Mouse (Mus musculus) adrenal gland, postnatal 10 days (tissue): ENCODE data around the gene Diaph3. TPM values are rescaled to one million over a fixed set of nuclear protein-coding genes. Genes with fewer than 3 reads are reported as not detected.

Experiments used
- DNase-seq: peaks from one replicate; pipeline ENCODE4 v3.0.0; 2021; ENCODE audit warnings: mixed read lengths
- total RNA-seq, 2 experiments: library from RNA; stranded (reverse); gene quantifications; 2 replicates each; pipeline ENCODE4 v1.2.3; 2021

The Diaph3 gene
- total RNA-seq, 2 experiments from 2014 or later, result 7.6 to 12.3 TPM

GRCm38 (mm10) chr14:86844075-86844474, 297.0 kb downstream of the Diaph3 start:
- DNase-seq, result no peak

DNA sequence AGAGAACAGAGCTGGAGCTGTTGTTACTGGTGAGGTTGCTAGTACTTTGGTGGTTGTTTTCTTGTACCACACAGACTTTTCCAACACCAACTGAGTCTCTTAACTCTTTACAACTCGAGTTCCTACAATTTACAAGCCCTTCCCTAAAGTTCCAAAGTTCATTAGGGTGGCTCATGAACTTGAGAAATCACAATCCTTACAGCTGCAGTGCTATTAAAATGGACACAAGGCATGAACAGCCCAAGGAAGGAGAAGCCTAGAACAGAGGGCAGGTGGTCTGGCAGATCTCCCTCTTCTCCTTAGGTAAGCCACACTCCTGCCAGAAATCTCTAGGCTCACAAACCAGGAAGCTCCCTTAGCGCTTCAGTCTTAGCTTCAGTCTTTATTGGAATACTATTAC, 303.4 kb downstream of the Diaph3 start:
- no peak for DNase-seq

DNA sequence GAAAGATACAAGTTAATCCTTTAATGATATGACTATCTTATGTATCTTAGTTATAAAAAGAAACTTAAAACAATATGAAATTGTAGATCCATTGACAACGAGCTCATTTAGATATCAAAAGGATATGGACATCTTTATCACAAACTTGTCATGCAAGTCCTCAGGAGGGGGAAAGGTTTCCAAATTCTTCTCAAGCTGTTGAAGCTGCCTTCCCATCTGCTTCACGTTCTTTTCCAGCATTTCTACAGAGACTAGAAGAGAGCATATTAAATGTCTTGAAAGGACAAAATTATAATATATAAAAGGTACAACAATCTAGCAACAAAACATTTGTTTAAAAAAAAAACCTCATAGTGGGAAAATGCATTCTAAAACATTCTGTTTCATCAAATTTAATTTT, 306.2 kb downstream of the Diaph3 start:
- DNase-seq, result no peak

DNA sequence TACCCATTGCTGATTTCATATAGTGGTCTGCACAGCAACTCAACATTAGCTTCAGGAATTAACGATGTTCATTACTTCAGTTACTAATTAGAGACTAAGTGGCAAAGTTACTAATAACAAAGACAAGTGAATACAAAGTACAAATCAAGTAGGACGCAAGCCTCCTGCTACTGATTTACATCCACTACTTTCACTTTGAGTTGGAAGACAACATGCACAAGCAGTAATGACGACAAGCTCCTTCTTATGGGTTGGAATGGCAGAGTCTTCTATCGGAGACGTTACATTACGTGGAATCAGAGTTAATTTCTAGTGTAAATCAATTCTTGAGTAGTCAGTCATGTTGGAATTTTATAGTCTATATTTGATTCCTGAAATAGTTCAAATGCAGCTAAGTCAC, 306.8 kb downstream of the Diaph3 start:
- no peak for DNase-seq

DNA sequence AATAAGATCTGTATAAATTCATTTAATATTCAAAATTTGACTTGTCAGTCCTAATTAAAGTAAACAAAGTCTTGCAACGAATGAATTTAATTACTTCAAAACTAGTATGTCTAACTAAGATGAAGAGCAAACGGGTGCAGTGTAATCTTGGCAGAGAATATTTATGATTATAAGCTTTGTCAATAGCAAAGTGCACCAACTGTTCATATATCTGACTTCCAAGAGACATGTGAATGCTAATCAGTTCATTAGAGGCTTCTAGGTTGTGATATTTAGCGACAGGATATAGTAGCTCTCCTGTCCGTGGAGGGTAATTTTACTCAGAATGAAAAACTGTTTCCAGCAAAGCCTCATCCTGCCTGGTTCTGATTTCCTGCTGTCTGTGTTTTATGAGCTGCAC, 308.0 kb downstream of the Diaph3 start:
- no peak for DNase-seq

DNA sequence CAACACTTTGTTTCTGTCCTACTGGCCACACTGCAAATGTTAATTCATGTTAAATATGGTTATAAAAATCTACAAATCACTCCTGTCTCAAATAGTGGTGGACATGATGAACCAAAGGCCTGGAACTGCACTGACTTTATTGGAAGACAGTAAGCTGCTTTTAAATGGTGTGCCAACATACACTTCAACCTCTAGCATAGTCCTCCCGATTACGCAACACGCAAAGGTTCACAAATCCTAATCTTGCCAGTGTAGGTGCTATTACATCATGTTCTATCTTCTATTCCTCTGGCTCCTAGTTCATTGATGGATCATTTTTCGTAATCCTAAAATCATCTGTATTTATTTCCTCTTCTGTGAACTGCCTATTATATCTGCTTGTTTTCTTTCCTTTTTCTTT, 324.8 kb downstream of the Diaph3 start:
- DNase-seq, result no peak

- no peak for DNase-seq
Observed at GRCm38 (mm10) chr14:86788880-86789641, 352.0 kb downstream of the Diaph3 start.

GRCm38 (mm10) chr14:86786866-86787265, 354.2 kb downstream of the Diaph3 start:
- DNase-seq, result no peak

- peak; percentile 46 for DNase-seq
Observed at GRCm38 (mm10) chr14:86781553-86782273, 359.3 kb downstream of the Diaph3 start.

DNA sequence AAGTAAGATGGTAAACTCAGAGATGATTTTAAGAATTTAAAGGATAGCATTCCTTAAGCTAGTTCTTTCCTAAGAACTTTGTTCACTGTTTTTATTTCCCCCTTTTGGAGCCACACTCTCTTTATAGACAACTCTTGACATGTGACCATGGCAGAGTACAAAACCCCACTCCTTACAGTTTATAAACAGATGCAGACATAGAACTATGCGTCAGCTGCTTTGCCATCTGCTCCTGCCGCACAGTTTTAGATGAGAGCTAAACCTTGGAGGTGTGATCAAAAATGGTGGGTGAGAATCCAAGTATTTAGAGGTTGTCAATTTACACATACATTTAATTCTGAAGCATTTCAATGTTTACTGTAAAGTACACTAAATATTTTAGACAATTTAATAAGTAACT, 367.7 kb downstream of the Diaph3 start:
- no peak for DNase-seq

- DNase-seq, result no peak
Observed at GRCm38 (mm10) chr14:86772176-86773150, 368.6 kb downstream of the Diaph3 start.

- no peak for DNase-seq
Observed at GRCm38 (mm10) chr14:86764286-86764685, 376.7 kb downstream of the Diaph3 start.

- no peak for DNase-seq
Observed at GRCm38 (mm10) chr14:86757604-86758520, 383.2 kb downstream of the Diaph3 start.

DNA sequence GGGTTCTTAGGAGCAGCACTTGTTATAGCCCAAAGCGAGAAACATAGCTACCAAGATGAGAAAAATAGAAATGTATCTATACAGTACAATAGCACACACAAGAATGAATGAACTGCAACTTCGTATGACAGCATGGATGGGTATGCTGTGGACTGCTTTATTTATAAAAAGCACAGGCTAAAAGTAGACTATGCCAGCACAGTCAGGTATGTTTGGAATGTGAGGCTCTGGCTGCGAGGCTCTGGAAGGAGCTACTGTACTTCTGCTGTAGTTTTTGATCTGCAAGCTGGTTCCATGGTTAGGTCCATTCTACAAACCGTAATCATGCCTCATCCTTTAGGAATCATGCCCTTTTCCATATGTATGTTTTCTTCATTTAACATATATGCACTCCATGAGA, 383.9 kb downstream of the Diaph3 start:
- DNase-seq, result no peak

- DNase-seq, result no peak
Observed at GRCm38 (mm10) chr14:86750351-86750750, 390.7 kb downstream of the Diaph3 start.

GRCm38 (mm10) chr14:86749425-86749824, 391.6 kb downstream of the Diaph3 start:
- no peak for DNase-seq

- DNase-seq, result peak; percentile 4
Observed at GRCm38 (mm10) chr14:86748876-86749275, 392.2 kb downstream of the Diaph3 start.

- no peak for DNase-seq
Observed at GRCm38 (mm10) chr14:86744523-86744922, 396.5 kb downstream of the Diaph3 start.

GRCm38 (mm10) chr14:86741855-86742531, 399.0 kb downstream of the Diaph3 start:
- DNase-seq, result no peak

- DNase-seq, result no peak
Observed at GRCm38 (mm10) chr14:86738916-86739315, 402.1 kb downstream of the Diaph3 start.

DNA sequence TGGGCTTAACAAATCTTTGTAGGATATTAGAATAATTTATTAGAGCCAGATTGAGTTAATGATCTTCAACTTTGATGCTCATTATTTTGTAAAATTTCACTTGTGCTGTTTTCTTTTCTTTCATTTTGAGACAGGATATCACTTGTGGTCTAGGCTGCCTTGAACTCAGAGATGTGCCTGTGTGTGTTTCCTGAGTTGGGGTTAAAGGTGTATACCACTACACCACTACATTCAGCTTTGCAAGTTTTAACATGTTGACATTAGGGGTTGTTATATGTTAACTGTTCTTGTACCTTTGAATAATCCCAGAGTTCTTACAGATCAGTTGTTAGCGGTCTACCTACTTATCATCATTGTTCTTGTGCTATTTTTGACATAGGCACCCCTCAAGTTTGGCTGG, 404.4 kb downstream of the Diaph3 start:
- DNase-seq, result no peak
